Mouse (Mus musculus): ENCODE results near the gene Gm12216.

The Gm12216 gene

GRCm38 (mm10) chr11:53736771-53737572 lies 122.1 kb downstream of the Gm12216 start:
- peak; percentile 91 for DNase-seq (ENCODE audit: low spot score)

- peak; percentile 63 for DNase-seq (ENCODE audit: low spot score)
These were observed 123.3 kb downstream of the Gm12216 start for GRCm38 (mm10) chr11:53735682-53736245.

GRCm38 (mm10) chr11:53734970-53735681 lies 123.9 kb downstream of the Gm12216 start:
- DNase-seq (ENCODE audit: low spot score), result no peak

- DNase-seq (ENCODE audit: low spot score), result no peak
These were observed 124.6 kb downstream of the Gm12216 start for GRCm38 (mm10) chr11:53734431-53734830.

GRCm38 (mm10) chr11:53733824-53734223 lies 125.2 kb downstream of the Gm12216 start:
- no peak for DNase-seq (ENCODE audit: low spot score)
